Mouse (Mus musculus) 3T3-L1 (cell line): ENCODE measurements at regions not wholly inside any gene's neighbourhood (a gene's known extent, or its start where the extent isn't known, plus 50 kb on each side); places are given as distances from the start of the nearest gene placed in this dataset.
A peak's percentile ranks its signal among the peaks of the same experiment; 100 is the strongest.

Experiments
- DNase-seq: peaks from one replicate; pipeline ENCODE4 v3.0.0-alpha.2; 2015; ENCODE audit warnings: low read depth, low spot score

GRCm38 (mm10) chr3:139887265-139887664 lies 681.8 kb downstream of the Stpg2 start:
- DNase-seq: no peak

GRCm38 (mm10) chr3:139888537-139888936 lies 683.0 kb downstream of the Stpg2 start:
- DNase-seq: no peak

GRCm38 (mm10) chr3:139890186-139890585 lies 684.7 kb downstream of the Stpg2 start:
- DNase-seq: no peak

DNA sequence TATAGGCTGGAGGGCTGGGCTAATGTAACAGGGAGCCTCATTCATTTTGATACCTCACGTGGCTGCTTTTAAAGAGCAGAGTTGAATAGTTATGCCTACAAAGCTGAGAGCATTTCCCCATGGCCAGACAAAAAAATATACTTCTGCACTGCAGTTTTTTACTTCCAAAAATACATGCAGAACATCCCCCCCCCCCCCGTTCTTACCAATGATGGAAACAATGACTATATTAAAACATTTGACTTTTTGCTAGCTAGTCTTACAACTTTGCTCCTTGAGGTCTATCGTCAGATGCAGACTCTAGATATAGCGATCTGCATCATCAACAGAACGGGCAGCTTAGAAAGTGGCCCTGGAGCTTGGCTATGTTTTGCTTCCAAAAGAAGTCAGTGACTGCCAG lies 692.4 kb downstream of the Stpg2 start:
- no peak for DNase-seq

GRCm38 (mm10) chr3:139899213-139899612 lies 693.7 kb downstream of the Stpg2 start:
- DNase-seq: no peak

DNA sequence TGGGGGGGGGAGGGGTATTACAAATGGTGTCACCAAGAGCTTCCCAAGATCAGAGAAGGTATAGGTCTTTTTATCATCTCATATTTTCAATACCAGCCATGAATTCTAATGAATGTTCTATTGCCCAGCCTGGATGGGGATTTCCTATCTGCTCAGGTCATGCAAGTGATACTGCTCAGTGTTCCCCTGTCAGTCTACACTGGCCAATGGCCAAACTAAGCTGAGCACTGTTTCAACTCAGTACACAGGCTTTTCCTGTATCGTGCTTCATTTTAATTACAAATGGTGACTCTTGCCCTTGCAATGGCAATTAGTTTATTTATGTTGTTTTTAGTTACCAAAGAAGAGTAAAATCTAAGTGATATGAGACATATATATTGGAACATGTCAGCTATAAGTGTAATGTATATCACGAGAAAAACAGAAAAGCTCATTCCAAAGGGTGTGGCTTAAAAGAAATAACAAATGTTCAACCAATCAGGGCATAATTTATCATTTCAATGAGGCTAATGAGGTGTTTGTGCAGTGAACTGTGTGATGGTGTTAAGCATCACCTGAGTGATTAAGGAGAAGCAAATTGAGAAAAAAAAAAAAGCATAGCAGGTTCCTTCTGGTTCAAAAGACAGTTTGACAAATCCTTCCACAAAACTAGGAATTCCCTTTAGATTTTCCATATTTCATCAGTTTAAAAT lies 708.3 kb downstream of the Stpg2 start:
- no peak for DNase-seq

- no peak for DNase-seq
Measured at GRCm38 (mm10) chr3:139922267-139922666, 716.8 kb downstream of the Stpg2 start.

DNA sequence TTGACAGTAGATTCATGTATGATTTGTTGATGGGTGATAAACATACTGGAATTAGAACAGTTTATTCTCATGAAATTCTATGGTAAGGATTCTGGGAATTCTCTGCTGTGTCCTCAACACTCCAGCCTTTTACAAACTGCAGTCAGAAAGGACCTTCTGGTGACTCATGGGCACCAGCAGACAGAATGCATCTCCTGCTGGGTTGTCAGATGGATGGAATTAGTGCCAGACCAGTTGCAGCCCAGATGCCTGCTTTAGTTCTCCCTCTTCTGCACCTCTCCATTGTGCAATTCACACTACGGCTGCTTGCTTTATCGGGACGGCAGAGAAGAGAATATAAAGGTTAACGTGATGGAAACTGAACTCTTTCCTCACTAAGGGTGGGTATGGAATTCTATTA lies 727.5 kb downstream of the Stpg2 start:
- no peak for DNase-seq

GRCm38 (mm10) chr3:139946209-139946608 lies 740.7 kb downstream of the Stpg2 start:
- no peak for DNase-seq

DNA sequence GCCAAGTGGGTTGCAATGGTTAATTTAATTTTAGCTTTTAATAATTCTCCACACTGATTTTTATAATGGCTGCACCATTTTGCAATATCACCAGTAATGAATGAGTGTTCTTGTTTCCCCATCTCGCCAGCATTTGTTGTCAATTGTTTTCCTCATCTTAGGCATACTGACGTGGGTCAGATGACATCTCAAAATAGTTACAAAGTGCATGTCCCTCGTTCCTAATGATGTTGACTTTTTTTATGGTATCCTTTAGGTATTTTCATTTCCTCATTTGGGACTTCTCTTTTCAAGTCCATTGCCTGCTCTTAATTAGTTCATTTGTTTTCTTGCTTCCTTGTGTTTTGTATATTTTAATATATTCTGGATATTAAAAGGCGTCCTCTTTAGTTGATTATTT lies 741.8 kb downstream of the Stpg2 start:
- DNase-seq: no peak

- peak; percentile 4 for DNase-seq
Measured at GRCm38 (mm10) chr3:139949096-139949495, 743.6 kb downstream of the Stpg2 start.

DNA sequence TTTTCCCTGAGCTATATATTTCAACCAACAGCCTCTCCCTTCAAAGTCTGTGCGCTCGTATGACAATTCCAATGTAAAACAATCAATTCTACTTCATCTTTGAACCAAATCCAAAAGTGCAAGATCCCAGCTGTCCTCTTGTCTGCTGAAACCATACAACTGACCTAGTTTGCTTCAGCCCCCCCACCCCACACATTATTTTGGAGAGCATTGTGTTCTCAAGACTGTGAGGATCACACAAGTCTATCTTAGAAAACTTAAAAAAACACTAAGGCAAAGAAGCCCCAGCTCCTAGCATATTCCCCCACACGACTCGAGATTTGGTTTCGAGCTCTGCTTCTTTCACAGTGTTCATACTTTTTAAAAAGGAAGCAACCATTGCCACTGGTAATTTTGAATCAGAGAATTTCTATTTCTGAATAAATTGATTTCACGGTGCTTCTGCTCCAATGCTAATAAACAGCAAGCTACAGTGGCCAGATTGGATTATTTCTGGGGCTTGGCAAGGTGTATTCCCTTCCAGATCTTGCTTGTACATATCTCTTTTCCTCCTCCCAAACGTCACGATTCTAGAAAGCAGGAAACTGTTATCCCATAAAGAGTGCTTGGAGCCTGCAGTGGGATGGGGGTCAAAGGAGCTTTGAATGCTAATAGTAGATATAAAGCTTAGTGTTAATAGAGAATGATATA lies 744.7 kb downstream of the Stpg2 start:
- no peak for DNase-seq

DNA sequence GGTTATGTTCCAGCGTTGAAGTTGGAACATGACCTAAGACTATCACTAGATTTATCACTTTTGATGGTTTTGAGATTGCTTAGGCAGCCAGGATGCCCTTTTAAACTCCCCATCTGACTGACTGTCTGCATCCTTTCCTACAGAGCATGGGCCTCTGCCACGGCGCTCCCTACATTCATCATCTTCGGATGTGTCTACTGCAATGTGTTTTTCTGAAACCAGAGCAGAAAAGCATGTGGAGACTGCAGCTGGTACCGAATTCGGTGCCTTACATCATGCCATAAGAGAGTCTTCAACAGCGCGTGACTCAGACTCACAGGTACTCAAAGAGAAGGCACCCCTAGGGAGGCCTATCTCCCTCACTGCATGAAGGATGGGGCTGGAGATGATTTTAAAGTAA lies 746.0 kb downstream of the Stpg2 start:
- no peak for DNase-seq

- DNase-seq: no peak
Measured at GRCm38 (mm10) chr3:139978172-139978571, 772.7 kb downstream of the Stpg2 start.

- no peak for DNase-seq
Measured at GRCm38 (mm10) chr3:139985830-139986481, 780.5 kb downstream of the Stpg2 start.

DNA sequence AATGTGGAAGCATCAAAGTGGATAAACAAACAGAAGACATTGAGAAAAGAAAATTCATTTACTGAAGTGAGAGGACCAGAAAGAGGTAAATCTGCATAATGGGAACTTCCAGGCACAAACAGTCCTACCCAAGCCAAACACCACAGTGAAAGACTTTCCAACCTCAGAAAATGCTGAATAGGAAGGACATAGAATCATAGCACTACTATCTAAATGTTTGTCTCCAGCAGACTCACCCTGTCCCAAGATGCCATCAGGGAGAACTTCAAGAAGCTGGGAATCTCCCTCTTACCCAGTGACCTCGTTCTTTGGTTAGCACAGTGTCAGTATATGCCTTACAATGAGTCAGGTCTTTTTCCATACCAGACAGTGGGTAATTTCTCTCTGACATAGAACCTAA lies 783.4 kb downstream of the Stpg2 start:
- DNase-seq: no peak

GRCm38 (mm10) chr3:139989380-139989779 lies 783.9 kb downstream of the Stpg2 start:
- DNase-seq: no peak

GRCm38 (mm10) chr3:140012522-140012921 lies 807.0 kb downstream of the Stpg2 start:
- DNase-seq: no peak

GRCm38 (mm10) chr3:140034101-140034500 lies 828.6 kb downstream of the Stpg2 start:
- no peak for DNase-seq

- DNase-seq: no peak
Measured at GRCm38 (mm10) chr3:140035142-140035541, 829.6 kb downstream of the Stpg2 start.

GRCm38 (mm10) chr3:140044898-140045297 lies 839.4 kb downstream of the Stpg2 start:
- DNase-seq: no peak

GRCm38 (mm10) chr3:140054634-140055033 lies 849.1 kb downstream of the Stpg2 start:
- DNase-seq: no peak
